Mouse (Mus musculus) kidney, adult 2 months (tissue): Measurements from ENCODE around the gene Ptcd2. TPM values are rescaled to one million over a fixed set of nuclear protein-coding genes. Genes with fewer than 3 reads are reported as not detected.

Experiments used
- DNase-seq: peaks from one replicate; pipeline ENCODE4 v3.0.0; 2021
- H3K27ac ChIP-seq: fragments of 200-500 bp; 2 replicates; pipeline ENCODE4 v1.5.1; 2012; ENCODE audit warnings: low read depth, low read length, control low read depth, inconsistent platforms; ENCODE audit not compliant: insufficient read depth
- H3K27me3 ChIP-seq: fragments of 200-500 bp; replicated peaks from 2 replicates; pipeline ENCODE4 v1.6.1; 2012; ENCODE audit warnings: mild to moderate bottlenecking, moderate library complexity, low read length, inconsistent platforms; ENCODE audit not compliant: control insufficient read depth, insufficient read depth
- H3K36me3 ChIP-seq: fragments of 200-500 bp; 2 replicates; pipeline ENCODE4 v1.6.1; 2012; ENCODE audit warnings: mild to moderate bottlenecking, moderate library complexity, low read length, inconsistent platforms; ENCODE audit not compliant: control insufficient read depth, insufficient read depth
- H3K4me1 ChIP-seq: fragments of 200-500 bp; 2 replicates; pipeline ENCODE4 v1.6.1; 2011; ENCODE audit warnings: low read length; ENCODE audit not compliant: control insufficient read depth, insufficient read depth
- H3K4me3 ChIP-seq: fragments of 200-500 bp; 2 replicates; pipeline ENCODE4 v1.5.1; 2011; ENCODE audit warnings: mild to moderate bottlenecking, low read depth, low read length, control low read depth; ENCODE audit not compliant: insufficient read depth
- CTCF ChIP-seq: fragments of 200-500 bp; conservative IDR thresholded peaks from 2 replicates; pipeline ENCODE4 v1.5.1; 2011; ENCODE audit warnings: low read depth, mild to moderate bottlenecking, control low read depth, low read length, moderate library complexity, mixed read lengths; ENCODE audit not compliant: insufficient read depth, insufficient read length
- POLR2A ChIP-seq: fragments of 200-500 bp; IDR thresholded peaks from one replicate; pipeline ENCODE4 v1.6.1; 2011; ENCODE audit warnings: low read depth, low read length, control low read depth
- WGBS: fragments of 180-500 bp; shearing (Covaris S2); methylation state at CpG from one replicate; pipeline ENCODE4 v1.1.7; 2018; 5-methylcytosine and 5-hydroxymethylcytosine counted together
- polyA plus RNA-seq: library from polyadenylated mRNA; depleted of rRNA; stranded (reverse); fragments of >200 nt; gene quantifications from 2 replicates; pipeline ENCODE4 v1.2.3, GENCODE M21; 2012

Gene Ptcd2
- polyA plus RNA-seq, 1 experiment, result 29.4 TPM

GRCm38 (mm10) chr13:99320453-99320852, 24.1 kb downstream of the Ptcd2 start:
- Histone ChIP-seq H3K27ac (no peak overlapping the region), H3K27me3 (no peaks in the 10 kb centered on the region), H3K4me1 (no peaks in the 10 kb centered on the region), H3K36me3 (no peaks in the 10 kb centered on the region; the same call in 1 of the 2 replicates), H3K4me3 (no peak overlapping the region)
- WGBS, result 81% methylated on average over 7 of the region's 7 CpGs
- TF ChIP-seq CTCF, result no peak
- no peak for TF ChIP-seq POLR2A
- no peak for DNase-seq

- no peak overlapping the region for H3K27ac ChIP-seq
- DNase-seq, result peak; percentile 54
Observed at GRCm38 (mm10) chr13:99317058-99317457, 27.4 kb downstream of the Ptcd2 start.

GRCm38 (mm10) chr13:99316366-99316765, 28.1 kb downstream of the Ptcd2 start:
- H3K27me3 ChIP-seq, result no peaks in the 10 kb centered on the region
- H3K4me3 ChIP-seq, result no peak overlapping the region
- 88% methylated on average over 6 of the region's 6 CpGs for WGBS
- no peak for TF ChIP-seq POLR2A
- TF ChIP-seq CTCF, result no peak
- H3K4me1 ChIP-seq, result no peaks in the 10 kb centered on the region
- DNase-seq, result no peak
- H3K27ac ChIP-seq, result no peak overlapping the region
- no peaks in the 10 kb centered on the region; the same call in 1 of the 2 replicates for H3K36me3 ChIP-seq

More at GRCm38 (mm10) chr13:99317058-99317457, 27.4 kb downstream of the Ptcd2 start:
- no peaks in the 10 kb centered on the region; the same call in 1 of the 2 replicates for H3K36me3 ChIP-seq
- peak; percentile 41 for TF ChIP-seq CTCF
- TF ChIP-seq POLR2A, result no peak
- WGBS, result 48% methylated on average over 4 of the region's 4 CpGs
- H3K4me3 ChIP-seq, result no peak overlapping the region
- H3K27me3 ChIP-seq, result no peaks in the 10 kb centered on the region
- H3K4me1 ChIP-seq, result no peaks in the 10 kb centered on the region

GRCm38 (mm10) chr13:99314657-99315181, 29.8 kb downstream of the Ptcd2 start:
- no peaks in the 10 kb centered on the region for H3K27me3 ChIP-seq
- WGBS, result 48% methylated on average over 15 of the region's 15 CpGs

GRCm38 (mm10) chr13:99314098-99314497, 30.4 kb downstream of the Ptcd2 start:
- WGBS, result 91% methylated on average over 5 of the region's 5 CpGs
- H3K4me3 ChIP-seq, result no peak overlapping the region
- H3K27ac ChIP-seq, result no peak overlapping the region
- H3K36me3 ChIP-seq, result no peaks in the 10 kb centered on the region; the same call in 1 of the 2 replicates
- no peak for DNase-seq
- H3K27me3 ChIP-seq, result no peaks in the 10 kb centered on the region
- no peaks in the 10 kb centered on the region for H3K4me1 ChIP-seq
- TF ChIP-seq CTCF (no peak), POLR2A (no peak)

More at GRCm38 (mm10) chr13:99314657-99315181, 29.8 kb downstream of the Ptcd2 start:
- DNase-seq, result no peak
- no peak for TF ChIP-seq POLR2A
- no peak for TF ChIP-seq CTCF
- Histone ChIP-seq H3K36me3 (no peaks in the 10 kb centered on the region; the same call in 1 of the 2 replicates), H3K4me3 (no peak overlapping the region), H3K4me1 (no peaks in the 10 kb centered on the region), H3K27ac (no peak overlapping the region)

- Histone ChIP-seq H3K27ac (no peak overlapping the region), H3K4me3 (no peak overlapping the region), H3K27me3 (no peaks in the 10 kb centered on the region), H3K4me1 (no peaks in the 10 kb centered on the region), H3K36me3 (no peaks in the 10 kb centered on the region)
- 74% methylated on average over 8 of the region's 8 CpGs for WGBS
- TF ChIP-seq CTCF (no peak), POLR2A (no peak)
- no peak for DNase-seq
Observed at GRCm38 (mm10) chr13:99308393-99308792, 36.1 kb downstream of the Ptcd2 start.

GRCm38 (mm10) chr13:99307930-99308359, 36.6 kb downstream of the Ptcd2 start:
- DNase-seq, result peak; percentile 71
- Histone ChIP-seq H3K4me1 (no peaks in the 10 kb centered on the region), H3K27me3 (no peaks in the 10 kb centered on the region), H3K36me3 (no peaks in the 10 kb centered on the region), H3K4me3 (no peak overlapping the region), H3K27ac (no peak overlapping the region)
- 53% methylated on average over 5 of the region's 5 CpGs for WGBS
- TF ChIP-seq POLR2A (no peak), CTCF (no peak)

GRCm38 (mm10) chr13:99306164-99306563, 38.3 kb downstream of the Ptcd2 start:
- DNase-seq, result no peak
- Histone ChIP-seq H3K4me1 (no peaks in the 10 kb centered on the region), H3K27me3 (no peaks in the 10 kb centered on the region), H3K36me3 (no peaks in the 10 kb centered on the region), H3K4me3 (no peak overlapping the region), H3K27ac (no peak overlapping the region)
- TF ChIP-seq CTCF (no peak), POLR2A (no peak)
- 88% methylated on average over 8 of the region's 8 CpGs for WGBS
